Mouse (Mus musculus) CH12.LX (cell line): ENCODE measurements around the gene Setdb2. TPM values are rescaled to one million over a fixed set of nuclear protein-coding genes. Genes with fewer than 3 reads are reported as not detected.
"Not testable (repeated sequence)": the region's sequence is repeated elsewhere in the genome, so short reads cannot be mapped to it uniquely, and the experiment has no call there.

Experiments used
- DNase-seq: peaks from one replicate; pipeline ENCODE4 v3.0.0-alpha.2; 2013; ENCODE audit errors: extremely low read depth
- H3K27ac ChIP-seq: 2 replicates; pipeline ENCODE4 v1.5.1; 2012; ENCODE audit warnings: low read depth, mild to moderate bottlenecking, control low read depth, moderate library complexity; ENCODE audit not compliant: insufficient read depth
- H3K27me3 ChIP-seq: replicated peaks from 2 replicates; pipeline ENCODE3; 2012; ENCODE audit warnings: inconsistent platforms
- H3K36me3 ChIP-seq, 2 experiments: replicated peaks in 1 of 2; 2 replicates each; pipeline versions ENCODE3 to v1.6.1; 2012; ENCODE audit warnings: inconsistent platforms in 1 of 2, low read length in 1 of 2, mild to moderate bottlenecking in 1 of 2, mixed read lengths in 1 of 2, moderate library complexity in 1 of 2; ENCODE audit not compliant: control insufficient read depth in 1 of 2, insufficient read depth in 1 of 2
- H3K4me1 ChIP-seq, 2 experiments: 2 replicates each; pipeline ENCODE4 v1.6.1; 2012; ENCODE audit warnings: inconsistent platforms in 1 of 2, moderate library complexity in 1 of 2; ENCODE audit not compliant: insufficient read depth in 2 of 2, control insufficient read depth in 1 of 2
- H3K4me2 ChIP-seq: 2 replicates; pipeline ENCODE4 v1.6.1; 2012; ENCODE audit warnings: low read depth, mild to moderate bottlenecking, control low read depth; ENCODE audit not compliant: poor library complexity, insufficient read depth, severe bottlenecking
- H3K4me3 ChIP-seq, 3 experiments: fragments of 150-350 bp in 1 of 3; sonication (generic) in 1 of 3; replicated peaks in 1 of 3; 2 replicates each; pipeline versions ENCODE3 to v1.5.1; 2011 to 2012; ENCODE audit warnings: low read depth in 2 of 3, low read length in 2 of 3, mild to moderate bottlenecking in 2 of 3, moderate library complexity in 2 of 3, control low read depth in 1 of 3, improper control_type of control experiment in 1 of 3, inconsistent platforms in 1 of 3, mixed read lengths in 1 of 3; ENCODE audit not compliant: poor library complexity in 1 of 3
- H3K79me2 ChIP-seq: replicated peaks from 2 replicates; pipeline ENCODE4 v1.6.1; 2012; ENCODE audit warnings: mild to moderate bottlenecking, moderate library complexity; ENCODE audit not compliant: control insufficient read depth, poor library complexity, insufficient read depth, severe bottlenecking; ENCODE audit errors: extremely low read depth
- H3K9ac ChIP-seq: 2 replicates; pipeline ENCODE4 v1.6.1; 2012; ENCODE audit warnings: low read depth, mild to moderate bottlenecking, control low read depth, moderate library complexity; ENCODE audit not compliant: insufficient read depth
- H3K9me3 ChIP-seq: replicated peaks from 2 replicates; pipeline ENCODE3; 2012; ENCODE audit warnings: low read length, inconsistent platforms, mixed read lengths
- CTCF ChIP-seq, 2 experiments: IDR thresholded peaks in 1 of 2; conservative IDR thresholded peaks in 1 of 2; 2 replicates each; pipeline ENCODE4 v1.5.1; 2011 to 2012; ENCODE audit warnings: low read depth in 2 of 2, low read length in 2 of 2, improper control_type of control experiment in 1 of 2, inconsistent platforms in 1 of 2, mild to moderate bottlenecking in 1 of 2, moderate library complexity in 1 of 2
- ELF1 ChIP-seq: IDR thresholded peaks from 2 replicates; pipeline ENCODE4 v1.6.1; 2014; ENCODE audit warnings: low read depth, mild to moderate bottlenecking, inconsistent platforms, low read length, improper control_type of control experiment
- GABPA ChIP-seq: IDR thresholded peaks from 2 replicates; pipeline ENCODE4 v1.6.1; 2012; ENCODE audit warnings: low read depth, low read length, improper control_type of control experiment, inconsistent platforms; ENCODE audit not compliant: insufficient replicate concordance
- JUND ChIP-seq: conservative IDR thresholded peaks from 2 replicates; pipeline ENCODE4 v1.6.1; 2011; ENCODE audit warnings: low read depth, low read length, improper control_type of control experiment
- KAT2A ChIP-seq: IDR thresholded peaks from 2 replicates; pipeline ENCODE4 v1.6.1; 2012; ENCODE audit warnings: low read length, improper control_type of control experiment, inconsistent platforms; ENCODE audit not compliant: insufficient replicate concordance
- MAZ ChIP-seq: IDR thresholded peaks from 2 replicates; pipeline ENCODE4 v1.6.1; 2012; ENCODE audit warnings: low read depth, mild to moderate bottlenecking, inconsistent platforms, low read length, improper control_type of control experiment, moderate library complexity
- MXI1 ChIP-seq: IDR thresholded peaks from 2 replicates; pipeline ENCODE4 v1.6.1; 2011; ENCODE audit warnings: mild to moderate bottlenecking, low read depth, low read length, improper control_type of control experiment
- NELFE ChIP-seq: IDR thresholded peaks from 2 replicates; pipeline ENCODE4 v1.6.1; 2011; ENCODE audit warnings: low read depth, low read length, improper control_type of control experiment
- RAD21 ChIP-seq: IDR thresholded peaks from 2 replicates; pipeline ENCODE4 v1.6.1; 2011; ENCODE audit warnings: low read depth, mild to moderate bottlenecking, low read length, improper control_type of control experiment, moderate library complexity
- RCOR1 ChIP-seq: conservative IDR thresholded peaks from 2 replicates; pipeline ENCODE4 v1.6.1; 2012; ENCODE audit warnings: low read depth, mild to moderate bottlenecking, inconsistent platforms, low read length, improper control_type of control experiment
- TBP ChIP-seq: conservative IDR thresholded peaks from 2 replicates; pipeline ENCODE4 v1.6.1; 2011; ENCODE audit warnings: low read depth, low read length, improper control_type of control experiment
- UBTF ChIP-seq: IDR thresholded peaks from 2 replicates; pipeline ENCODE4 v1.6.1; 2012; ENCODE audit warnings: low read depth, mild to moderate bottlenecking, inconsistent platforms, low read length, improper control_type of control experiment, moderate library complexity
- USF2 ChIP-seq: conservative IDR thresholded peaks from 2 replicates; pipeline ENCODE4 v1.6.1; 2011; ENCODE audit warnings: low read depth, low read length, improper control_type of control experiment
- dilution Hi-C: fragments of 300-500 bp; cut with MboI; formaldehyde crosslinking; loops from 2 replicates; pipeline ENCODE4 v1.14.3; 2020; ENCODE audit warnings: low sequenced_read_pairs; ENCODE audit not compliant: extremely low pct_unique_long_range_greater_than_20kb, extremely low pct_ligation_motif_present
- in situ Hi-C: fragments of 300-500 bp; cut with MboI; formaldehyde crosslinking; loops from 3 replicates; pipeline ENCODE4 v1.14.3; 2019; ENCODE audit warnings: low sequenced_read_pairs, low pct_ligation_motif_present, low pct_unique_long_range_greater_than_20kb, mixed read lengths
- polyA plus RNA-seq: library from polyadenylated mRNA; unstranded; fragments of >175 nt; gene quantifications from 2 replicates; pipeline ENCODE4 v1.2.1, GENCODE M21; 2012; ENCODE audit warnings: low read depth; ENCODE audit not compliant: insufficient read length
- total RNA-seq, 2 experiments: library from RNA; depleted of rRNA; stranded (reverse); fragments of 300-350 nt in 1 of 2; fragments of >200 nt in 1 of 2; gene quantifications; 2 replicates each; pipeline ENCODE4 v1.2.3; 2012 to 2014

Setdb2 gene
- total and polyA plus RNA-seq, 3 experiments: 13.3 to 37.3 (median 14.7) TPM

DNA sequence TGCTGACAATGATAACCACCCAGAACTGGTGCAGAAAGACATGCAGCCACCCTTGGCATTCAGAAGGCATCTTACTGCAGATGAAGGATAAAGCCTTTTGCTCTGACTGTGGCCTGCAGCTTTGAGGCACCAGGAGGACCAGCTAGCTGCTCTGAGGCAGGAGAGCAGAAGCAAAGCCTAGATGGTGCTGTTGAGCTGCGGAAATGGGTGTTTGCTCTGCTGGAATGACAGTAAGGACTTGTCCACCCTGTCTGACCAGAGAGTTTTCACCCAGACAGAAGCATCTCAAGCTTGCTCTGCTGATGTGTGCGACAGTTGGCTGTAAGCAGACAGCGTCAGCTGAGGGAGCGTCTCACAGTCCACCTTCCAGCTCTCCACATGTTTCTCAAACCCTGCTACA, 50.5 kb downstream of the Setdb2 start:
- H3K9ac ChIP-seq, H3K79me2 ChIP-seq, H3K4me2 ChIP-seq, H3K9me3 ChIP-seq, dilution Hi-C loops, in situ Hi-C loops, H3K4me3 ChIP-seq, H3K27ac ChIP-seq, H3K27me3 ChIP-seq, DNase-seq: not testable (repeated sequence)
- Histone ChIP-seq H3K36me3 (peaks cover 7 to 54% of the 10 kb centered on the region in 2 experiments), H3K4me1 (peaks cover 0 to 13% of the 10 kb centered on the region in 2 experiments; a peak in 1 of 4 replicates)
- peak in 1 of 2 experiments; percentile 26; a peak in 2 of 4 replicates for TF ChIP-seq CTCF (conservative IDR thresholded peaks at IDR 0.05 in 1 of 2, IDR thresholded peaks at IDR 0.05 in 1 of 2; ENCODE audit: low read depth in 2 of 2, low read length in 2 of 2)
- peak; percentile 16 for TF ChIP-seq RAD21

DNA sequence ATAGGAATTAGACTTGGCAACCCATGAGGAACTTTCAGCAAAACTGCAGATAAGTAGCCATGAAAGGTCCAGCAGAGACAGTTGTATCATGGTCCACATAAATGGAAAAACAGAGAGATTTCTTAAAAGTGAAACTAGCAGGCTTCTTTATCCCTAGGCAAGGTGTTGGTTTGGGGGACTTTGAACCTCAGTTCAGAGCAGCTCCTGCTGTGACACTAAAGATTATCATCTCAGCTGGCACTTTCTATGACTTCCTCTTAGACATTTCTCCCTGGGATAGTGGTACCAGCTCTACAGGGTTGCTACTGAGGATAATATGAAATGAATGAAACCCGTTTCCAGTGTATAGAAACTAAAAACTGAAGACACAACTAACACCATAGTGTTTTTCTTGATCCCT, 51.2 kb downstream of the Setdb2 start:
- TF ChIP-seq MXI1: no peak
- TF ChIP-seq JUND: no peak
- TF ChIP-seq KAT2A: no peak
- TF ChIP-seq CTCF (conservative IDR thresholded peaks at IDR 0.05 in 1 of 2, IDR thresholded peaks at IDR 0.05 in 1 of 2; ENCODE audit: low read depth in 2 of 2, low read length in 2 of 2): no peak
- no peak for TF ChIP-seq NELFE
- no peak for TF ChIP-seq USF2
- TF ChIP-seq GABPA: no peak
- TF ChIP-seq UBTF: no peak
- TF ChIP-seq MAZ: no peak
- no peak for TF ChIP-seq ELF1
- no peak for TF ChIP-seq TBP
- TF ChIP-seq RCOR1: no peak
- Histone ChIP-seq H3K4me3 (no peak overlapping the region), H3K79me2 (no peaks in the 10 kb centered on the region), H3K4me1 (peaks cover 0 to 13% of the 10 kb centered on the region in 2 experiments; a peak in 1 of 4 replicates), H3K27me3 (no peaks in the 10 kb centered on the region), H3K9me3 (no peaks in the 10 kb centered on the region), H3K9ac (no peak overlapping the region), H3K4me2 (no peak overlapping the region), H3K36me3 (peaks cover 7 to 58% of the 10 kb centered on the region in 2 experiments), H3K27ac (no peak overlapping the region)
- in situ Hi-C loops: loop anchor here (10.0 kb wide), 1 partner anchor 165 kb away; no protein-coding TSS in a partner anchor
- dilution Hi-C loops: no loop called here
- DNase-seq: no peak
